Mouse (Mus musculus) heart, postnatal 0 days (tissue): ENCODE measurements around the gene Ybx2. TPM values are rescaled to one million over a fixed set of nuclear protein-coding genes. Genes with fewer than 3 reads are reported as not detected.

Experiments used
- ATAC-seq: fragments of 200-750 bp; cut with Nextera tagmentation; 2 replicates; pipeline ENCODE4 v1.8.0; 2017; ENCODE audit warnings: low read depth, moderate number of reproducible peaks, moderate library complexity; ENCODE audit not compliant: insufficient read depth
- DNase-seq: peaks from one replicate; pipeline ENCODE4 v3.0.0-alpha.2; 2016; ENCODE audit warnings: low spot score
- H3K27ac ChIP-seq: fragments of 300-500 bp; sonication (generic); 2 replicates; pipeline ENCODE4 v1.5.1; 2014; ENCODE audit warnings: low read depth, mild to moderate bottlenecking
- H3K27me3 ChIP-seq: fragments of 300-500 bp; sonication (generic); 2 replicates; pipeline ENCODE4 v1.6.1; 2014; ENCODE audit warnings: low read length, mixed read lengths; ENCODE audit not compliant: control insufficient read depth, insufficient read depth
- H3K36me3 ChIP-seq: fragments of 300-500 bp; sonication (generic); replicated peaks from 2 replicates; pipeline ENCODE4 v1.6.1; 2014; ENCODE audit warnings: low read length, mixed read lengths; ENCODE audit not compliant: control insufficient read depth, insufficient read depth
- H3K4me1 ChIP-seq: fragments of 300-500 bp; sonication (generic); 2 replicates; pipeline ENCODE4 v1.6.1; 2014; ENCODE audit warnings: antibody characterized with exemption; ENCODE audit not compliant: control insufficient read depth, insufficient read depth
- H3K4me2 ChIP-seq: fragments of 300-500 bp; sonication (generic); 2 replicates; pipeline ENCODE4 v1.6.1; 2014; ENCODE audit warnings: low read depth, mild to moderate bottlenecking, low read length, moderate library complexity
- H3K4me3 ChIP-seq: fragments of 300-500 bp; sonication (generic); 2 replicates; pipeline ENCODE4 v1.5.1; 2014; ENCODE audit warnings: low read depth, low read length
- H3K9ac ChIP-seq: fragments of 300-500 bp; sonication (generic); replicated peaks from 2 replicates; pipeline ENCODE4 v1.6.1; 2014; ENCODE audit warnings: low read depth, low read length, mixed read lengths
- H3K9me3 ChIP-seq: fragments of 300-500 bp; sonication (generic); replicated peaks from 2 replicates; pipeline ENCODE4 v1.6.1; 2016; ENCODE audit warnings: low read length; ENCODE audit not compliant: control insufficient read depth
- CTCF ChIP-seq: IDR thresholded peaks from 2 replicates; pipeline ENCODE4 v1.5.1; 2016; ENCODE audit warnings: antibody characterized with exemption, control low read depth, low read depth
- EP300 ChIP-seq: IDR thresholded peaks from 2 replicates; pipeline ENCODE4 v1.6.1; 2016; ENCODE audit warnings: antibody characterized with exemption, low read depth
- WGBS: fragments of 180-500 bp; shearing (Covaris S2); extraction: QIAGEN DNeasy Blood & Tissue Kit; methylation state at CpG from one replicate; pipeline ENCODE4 v1.1.7; 2014; 5-methylcytosine and 5-hydroxymethylcytosine counted together
- polyA plus RNA-seq: library from polyadenylated mRNA; unstranded; fragments of >200 nt; fragmentation: Nextera tagmentation; extraction: Ambion mirVana; gene quantifications from 2 replicates; pipeline ENCODE4 v1.2.1, GENCODE M21; 2015
- total RNA-seq: library from RNA; depleted of rRNA; stranded (reverse); fragments of >200 nt; gene quantifications from 2 replicates; pipeline ENCODE4 v1.2.3, GENCODE M21; 2014; ENCODE audit warnings: low replicate concordance

Ybx2 gene
- total and polyA plus RNA-seq, 2 experiments from 2014 or later, result 4.9 to 25.6 TPM

GRCm38 (mm10) chr11:69940962-69941361 lies 5.4 kb downstream of the Ybx2 start:
- WGBS, result 65% methylated on average over 4 of the region's 4 CpGs

GRCm38 (mm10) chr11:69945216-69945615 lies 9.6 kb downstream of the Ybx2 start:
- Histone ChIP-seq H3K4me2 (no peak overlapping the region), H3K9me3 (no peaks in the 10 kb centered on the region), H3K27ac (no peak overlapping the region), H3K4me1 (peaks cover 11% of the 10 kb centered on the region), H3K4me3 (no peak overlapping the region), H3K9ac (no peak overlapping the region), H3K36me3 (peaks cover 38% of the 10 kb centered on the region), H3K27me3 (no peaks in the 10 kb centered on the region)
- no peak for DNase-seq
- 66% methylated on average over 13 of the region's 13 CpGs for WGBS
- TF ChIP-seq CTCF (no peak), EP300 (no peak)
- ATAC-seq, result no peak

More at GRCm38 (mm10) chr11:69940962-69941361, 5.4 kb downstream of the Ybx2 start:
- peaks cover 28% of the 10 kb centered on the region for H3K4me1 ChIP-seq
- no peaks in the 10 kb centered on the region for H3K27me3 ChIP-seq
- no peak for TF ChIP-seq EP300
- TF ChIP-seq CTCF, result no peak
- H3K9ac ChIP-seq, result no peak overlapping the region
- H3K4me2 ChIP-seq, result no peak overlapping the region
- peaks cover 36% of the 10 kb centered on the region for H3K36me3 ChIP-seq
- no peaks in the 10 kb centered on the region for H3K9me3 ChIP-seq
- DNase-seq (no peak), ATAC-seq (no peak)
- no peak overlapping the region for H3K4me3 ChIP-seq
- H3K27ac ChIP-seq, result no peak overlapping the region

GRCm38 (mm10) chr11:69945997-69946891 lies 10.6 kb downstream of the Ybx2 start:
- TF ChIP-seq EP300 (no peak), CTCF (no peak)
- peaks cover 11% of the 10 kb centered on the region for H3K4me1 ChIP-seq
- H3K9me3 ChIP-seq, result no peaks in the 10 kb centered on the region
- peak overlapping the region; percentile 60 for H3K4me3 ChIP-seq
- peaks cover 38% of the 10 kb centered on the region for H3K36me3 ChIP-seq
- peak overlapping the region; percentile 62 for H3K4me2 ChIP-seq
- H3K27ac ChIP-seq, result peak overlapping the region; percentile 94
- DNase-seq, result no peak
- no peaks in the 10 kb centered on the region for H3K27me3 ChIP-seq
- peak overlapping the region; percentile 50 for H3K9ac ChIP-seq
- ATAC-seq, result no peak
- 83% methylated on average over 18 of the region's 18 CpGs for WGBS

- Histone ChIP-seq H3K9ac (peak overlapping the region; percentile 50), H3K9me3 (no peaks in the 10 kb centered on the region), H3K4me2 (peak overlapping the region; percentile 62), H3K4me1 (peaks cover 11% of the 10 kb centered on the region), H3K27ac (peak overlapping the region; percentile 94), H3K27me3 (no peaks in the 10 kb centered on the region), H3K4me3 (peak overlapping the region; percentile 60), H3K36me3 (peaks cover 34% of the 10 kb centered on the region)
- ATAC-seq (peak; percentile 68), DNase-seq (peak; percentile 77)
- 4% methylated on average over 29 of the region's 29 CpGs for WGBS
- TF ChIP-seq CTCF (no peak), EP300 (peak; percentile 67; the same call in 1 of the 2 replicates)
Measured at GRCm38 (mm10) chr11:69947337-69948065, 11.9 kb downstream of the Ybx2 start.

GRCm38 (mm10) chr11:69948066-69948762 lies 12.6 kb downstream of the Ybx2 start, which contains the start of gene Slc2a4:
Gene Slc2a4, minus strand, starts transcription at chr11:69948188.
- ATAC-seq, result peak; percentile 90
- peak; percentile 94 for DNase-seq
- peaks cover 27% of the 10 kb centered on the region for H3K36me3 ChIP-seq
- H3K4me1 ChIP-seq, result peaks cover 11% of the 10 kb centered on the region
- peak within 1 kb of the TSS; percentile 94 for H3K27ac ChIP-seq
- TF ChIP-seq EP300, result no peak; the same call in 1 of the 2 replicates
- no peak for TF ChIP-seq CTCF
- peak within 1 kb of the TSS; percentile 50 for H3K9ac ChIP-seq
- no peaks in the 10 kb centered on the region for H3K27me3 ChIP-seq
- under 1% methylated on average over 34 of the region's 34 CpGs for WGBS
- peak within 1 kb of the TSS; percentile 60 for H3K4me3 ChIP-seq
- H3K4me2 ChIP-seq, result peak within 1 kb of the TSS; percentile 62
- no peaks in the 10 kb centered on the region for H3K9me3 ChIP-seq
